Mouse (Mus musculus) 3T3-L1 (cell line): ENCODE results near the gene Tnrc6c.
A peak's percentile ranks its signal among the peaks of the same experiment; 100 is the strongest.

Experiments
- DNase-seq: peaks from one replicate; pipeline ENCODE4 v3.0.0-alpha.2; 2015; ENCODE audit warnings: low read depth, low spot score

Gene Tnrc6c

GRCm38 (mm10) chr11:117676649-117677048 is 22.6 kb downstream of the Tnrc6c start:
- no peak for DNase-seq

DNA sequence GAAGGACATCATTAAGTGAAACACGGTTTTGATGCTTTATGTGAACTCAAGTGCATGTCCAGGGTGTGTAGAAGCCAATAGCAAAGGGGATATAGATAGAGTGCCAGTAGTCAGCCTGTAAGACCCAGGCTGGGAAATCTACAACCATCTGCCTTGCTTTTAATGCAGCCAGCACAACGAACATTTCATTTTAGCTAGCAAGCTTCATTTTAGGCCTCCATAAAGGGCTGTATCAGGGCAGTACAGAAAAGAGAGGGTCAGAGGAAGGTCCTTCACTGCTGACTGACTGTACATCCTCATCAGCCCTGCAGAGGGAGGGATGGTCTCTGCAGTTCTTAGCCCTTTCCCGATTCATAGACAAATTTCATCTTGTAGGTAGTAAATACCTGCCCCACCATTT is 23.0 kb downstream of the Tnrc6c start:
- DNase-seq = no peak

DNA sequence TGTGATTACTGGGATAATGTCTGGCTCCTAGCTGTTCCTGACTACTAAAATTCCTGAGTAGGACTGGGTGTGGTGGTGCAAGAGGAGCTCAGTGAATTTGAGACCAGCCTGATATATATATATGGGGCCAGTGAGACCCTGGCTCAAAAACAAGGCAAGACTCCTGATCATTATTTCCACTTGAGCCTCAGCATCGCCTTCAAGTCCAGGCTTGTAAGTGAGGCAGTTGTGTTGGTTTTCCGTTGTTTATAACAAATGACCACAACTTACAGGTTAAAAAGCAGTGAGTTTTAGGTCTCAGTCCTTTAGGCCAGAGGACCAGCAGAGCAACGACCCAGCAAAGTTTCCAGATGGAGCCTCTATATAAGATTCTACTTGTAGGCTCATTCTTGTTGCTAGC is 23.5 kb downstream of the Tnrc6c start:
- no peak for DNase-seq

DNA sequence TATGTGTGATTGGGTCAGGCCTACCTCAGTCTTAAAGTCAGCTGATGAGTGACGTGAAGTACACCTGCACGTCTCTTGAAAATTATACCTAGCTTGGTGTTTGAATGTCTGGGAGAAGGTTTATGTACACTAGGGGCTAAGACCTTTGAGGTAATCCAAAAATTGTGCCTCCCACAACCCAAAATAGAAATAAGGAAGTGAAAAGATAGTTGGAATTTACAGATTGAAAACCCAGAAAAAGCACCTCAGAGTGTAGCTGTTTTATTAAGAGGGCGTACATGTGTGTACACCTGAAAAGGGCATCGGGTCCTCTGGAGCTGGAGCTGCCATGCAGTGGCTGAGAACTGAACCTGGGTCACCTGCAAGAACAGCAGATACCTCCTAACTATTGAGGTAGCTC is 24.1 kb downstream of the Tnrc6c start:
- no peak for DNase-seq

DNA sequence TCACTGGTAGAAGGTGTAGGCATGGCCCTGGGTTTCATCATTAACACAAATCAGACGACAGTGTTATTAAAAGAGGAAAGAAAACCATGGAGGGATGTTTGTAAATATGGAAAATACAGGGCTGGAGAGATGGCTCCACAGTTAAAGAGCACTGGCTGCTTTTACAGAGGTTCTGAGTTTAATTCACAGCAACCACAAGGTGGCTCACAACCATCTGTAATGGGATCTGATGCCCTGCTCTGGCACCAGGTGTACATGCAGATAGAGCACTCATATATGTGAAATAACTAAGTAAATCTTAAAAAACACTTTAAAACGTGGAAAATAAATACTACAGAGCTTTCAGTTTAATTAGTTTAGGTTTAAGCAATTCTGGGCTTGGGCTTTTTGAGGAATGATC is 24.7 kb downstream of the Tnrc6c start:
- DNase-seq = peak; percentile 45

- no peak for DNase-seq
Measured at GRCm38 (mm10) chr11:117684640-117685039, 30.6 kb downstream of the Tnrc6c start.

DNA sequence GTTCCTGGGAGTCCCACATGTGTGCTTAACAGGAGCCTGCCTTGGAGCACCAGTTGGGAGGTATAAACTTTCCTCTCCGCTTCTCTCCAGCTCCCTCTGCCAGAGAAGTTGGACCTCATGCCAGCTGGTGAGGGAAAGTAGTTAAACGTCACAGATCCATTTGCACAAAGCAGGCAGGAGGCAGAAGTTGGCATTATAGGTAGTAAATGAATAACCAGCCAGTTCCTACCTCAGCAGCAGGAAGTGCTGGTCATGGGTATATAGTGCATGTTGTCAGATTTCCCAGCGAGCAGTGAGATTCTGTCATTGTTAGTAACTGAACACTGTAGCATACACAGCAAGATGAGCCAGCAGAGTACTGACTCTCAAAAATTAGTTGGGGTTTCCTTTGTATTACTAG is 31.4 kb downstream of the Tnrc6c start:
- DNase-seq = no peak

- no peak for DNase-seq
Measured at GRCm38 (mm10) chr11:117686021-117686420, 31.9 kb downstream of the Tnrc6c start.

DNA sequence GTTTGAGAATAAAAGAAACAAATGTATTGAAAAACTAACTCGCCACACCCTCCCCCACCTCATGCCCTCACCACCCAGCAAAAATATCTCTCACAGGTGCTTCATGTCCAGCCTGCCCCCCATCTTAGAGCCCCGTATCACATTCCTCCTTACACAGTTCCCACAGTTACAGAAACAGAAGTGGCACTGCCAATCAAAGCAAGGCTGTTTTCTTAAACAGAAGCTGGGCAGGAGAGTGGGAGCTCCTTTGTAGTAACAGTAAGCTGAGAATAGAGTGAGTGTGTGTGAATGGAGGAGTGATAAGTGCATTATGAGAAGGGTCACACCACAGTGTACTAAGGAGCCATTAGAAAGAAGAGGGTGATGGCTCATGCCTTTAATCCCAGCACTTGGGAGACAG is 34.5 kb downstream of the Tnrc6c start:
- no peak for DNase-seq

GRCm38 (mm10) chr11:117691311-117691710 is 37.2 kb downstream of the Tnrc6c start:
- no peak for DNase-seq

- no peak for DNase-seq
Measured at GRCm38 (mm10) chr11:117694050-117694449, 40.0 kb downstream of the Tnrc6c start.

DNA sequence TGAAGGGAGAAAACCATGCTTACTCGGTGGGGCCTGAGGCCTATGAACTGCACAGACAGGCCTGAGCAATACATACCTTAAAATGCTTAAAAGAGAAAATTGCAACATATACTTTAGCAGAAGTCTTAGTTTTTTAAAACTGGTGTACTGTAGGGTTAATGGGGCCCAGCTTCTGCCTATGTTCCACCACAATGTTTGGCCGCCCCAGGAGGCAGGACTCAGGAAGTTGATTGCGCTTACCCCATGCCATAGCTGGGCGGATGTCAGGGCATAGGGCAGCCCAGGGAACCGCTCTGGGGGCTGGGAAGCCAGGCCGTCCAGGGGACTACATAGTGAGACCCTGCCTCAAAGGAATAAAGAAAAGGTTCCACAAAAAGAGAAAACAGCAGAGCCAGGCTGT is 42.5 kb downstream of the Tnrc6c start:
- no peak for DNase-seq

DNA sequence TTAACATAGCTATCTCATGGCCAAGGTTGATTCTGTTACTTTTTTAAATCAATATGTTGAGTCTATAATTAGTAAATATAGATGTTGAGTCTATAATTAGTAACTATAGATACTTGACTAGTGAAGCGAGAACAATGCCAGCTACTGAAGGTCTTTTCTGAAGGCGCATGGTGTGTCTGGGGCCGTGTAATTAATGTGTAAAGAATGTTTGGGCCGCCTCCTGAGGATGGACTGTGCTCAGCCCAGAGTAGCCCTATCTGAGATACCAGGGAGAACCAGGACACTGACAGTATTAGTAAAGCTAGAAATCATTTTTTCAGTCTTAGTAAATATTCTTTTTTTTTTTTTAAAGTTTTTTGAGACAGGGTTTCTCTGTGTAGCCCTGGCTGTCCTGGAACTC is 46.8 kb downstream of the Tnrc6c start:
- DNase-seq = no peak

- DNase-seq = no peak
Measured at GRCm38 (mm10) chr11:117706267-117706666, 52.2 kb downstream of the Tnrc6c start.

DNA sequence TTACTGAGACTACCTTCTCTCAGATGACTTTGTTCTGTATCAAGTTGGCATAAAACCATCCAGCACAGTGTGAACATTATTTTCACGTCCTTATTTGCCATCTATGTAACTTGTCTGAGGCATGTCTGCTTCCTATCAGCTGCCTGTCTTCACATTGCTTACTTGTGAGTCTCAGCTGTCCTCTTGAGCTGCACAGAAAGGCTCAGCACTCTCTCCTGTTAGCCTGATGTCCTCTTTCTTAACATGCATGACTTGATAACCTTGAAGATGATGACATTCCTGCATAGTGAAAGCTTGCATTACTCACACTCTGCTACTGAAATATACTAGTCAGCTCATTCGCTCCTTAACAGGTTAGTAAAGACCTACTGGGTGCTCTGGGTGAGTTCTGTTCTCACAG is 53.1 kb downstream of the Tnrc6c start:
- peak; percentile 51 for DNase-seq

DNA sequence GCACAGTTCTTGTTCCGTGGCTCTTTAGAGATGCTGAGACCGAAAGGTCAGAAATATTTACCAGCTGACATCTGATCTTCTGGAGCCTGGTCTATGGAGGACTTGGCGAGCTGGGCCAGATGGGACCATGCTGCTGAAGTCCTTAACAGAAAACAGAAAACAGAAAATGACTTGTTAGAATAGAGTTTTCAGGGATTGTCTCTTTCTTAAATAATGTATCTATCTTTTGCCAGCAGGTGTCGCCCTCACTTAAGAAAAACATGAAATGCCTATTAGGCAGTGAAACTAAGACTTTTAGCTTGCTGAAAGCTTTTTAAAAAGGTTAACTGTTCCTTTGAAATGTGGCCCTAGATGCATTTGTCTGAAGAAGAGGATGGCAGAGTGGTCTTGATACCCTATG is 55.2 kb downstream of the Tnrc6c start:
- peak; percentile 82 for DNase-seq

- DNase-seq = no peak
Measured at GRCm38 (mm10) chr11:117710815-117711294, 56.8 kb downstream of the Tnrc6c start.

- no peak for DNase-seq
Measured at GRCm38 (mm10) chr11:117712065-117712464, 58.0 kb downstream of the Tnrc6c start.

- DNase-seq = no peak
Measured at GRCm38 (mm10) chr11:117713375-117713774, 59.3 kb downstream of the Tnrc6c start.

DNA sequence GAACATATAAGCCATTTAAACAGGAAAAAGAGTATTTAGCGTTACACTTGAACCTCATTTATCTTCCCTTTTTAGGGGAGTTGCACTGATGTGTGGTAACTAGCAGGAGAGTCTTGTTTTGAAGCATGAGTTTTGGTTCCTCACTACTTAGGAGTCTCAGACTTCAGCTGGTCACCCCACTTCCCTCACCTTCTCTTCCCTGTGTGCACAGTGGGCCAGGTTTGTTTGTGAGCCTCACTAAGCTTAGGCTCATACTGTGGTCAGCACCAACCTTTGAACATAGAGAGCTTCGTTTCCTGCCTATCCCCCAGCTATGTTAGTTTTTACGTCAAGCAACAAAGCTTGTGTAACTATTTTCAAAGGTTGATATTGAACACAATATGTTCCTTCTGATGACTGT is 64.7 kb downstream of the Tnrc6c start:
- no peak for DNase-seq

DNA sequence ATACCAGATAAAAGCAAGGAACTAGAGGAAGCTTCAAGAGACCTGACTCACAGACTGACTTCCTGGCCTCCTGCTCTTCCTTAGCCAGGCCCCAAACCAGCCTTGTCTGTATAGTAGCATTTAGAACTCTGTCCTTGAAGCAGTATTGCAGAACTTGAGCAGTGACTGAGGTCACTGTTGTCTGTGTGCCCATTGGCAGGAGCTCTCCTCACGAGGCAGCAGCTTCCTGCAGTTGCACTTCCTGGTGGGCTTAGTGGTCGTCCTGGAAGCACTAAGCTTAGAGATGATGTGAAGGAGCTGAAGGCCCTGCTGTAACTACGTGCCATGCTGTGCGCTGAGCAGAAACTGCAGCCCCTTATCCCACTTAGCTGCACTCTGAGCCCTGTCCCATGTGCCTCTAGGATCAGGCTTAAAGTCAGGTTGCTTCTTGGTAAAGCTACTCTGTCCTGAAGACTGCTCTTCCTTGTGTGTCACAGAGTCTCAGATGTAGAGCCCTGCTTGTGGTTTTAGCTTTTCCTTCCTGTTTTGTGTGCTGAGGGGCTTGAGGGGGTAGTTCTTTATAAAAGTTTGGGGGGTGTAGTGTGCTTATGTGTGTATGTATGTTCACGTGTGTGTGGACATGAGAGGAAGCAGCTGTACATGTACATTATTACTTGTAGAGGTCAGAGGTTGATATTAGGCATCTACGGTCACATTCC is 70.7 kb downstream of the Tnrc6c start:
- no peak for DNase-seq

DNA sequence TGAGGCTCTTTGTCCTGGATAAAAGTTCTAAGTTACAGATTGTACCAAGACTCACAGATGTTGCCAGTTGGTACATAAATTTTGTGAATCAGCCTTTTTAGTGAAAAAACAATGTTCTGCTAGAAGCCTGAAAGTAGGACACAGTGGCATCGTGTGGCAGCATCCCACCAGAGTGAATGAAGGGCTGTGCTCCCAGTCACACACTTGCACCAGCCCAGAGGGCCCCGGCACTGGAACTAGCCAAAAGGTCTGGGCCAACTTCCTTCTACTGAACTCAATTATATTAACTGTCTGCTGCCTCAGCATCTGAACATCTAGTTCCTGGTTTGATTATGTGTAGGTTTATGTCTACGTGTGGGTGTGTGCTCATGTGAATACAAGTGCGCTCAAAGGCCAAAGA is 72.9 kb downstream of the Tnrc6c start:
- no peak for DNase-seq

GRCm38 (mm10) chr11:117728245-117728644 is 74.2 kb downstream of the Tnrc6c start:
- no peak for DNase-seq

GRCm38 (mm10) chr11:117728841-117729240 is 74.8 kb downstream of the Tnrc6c start:
- peak; percentile 74 for DNase-seq
